Comparison of ENCODE assay signal across 23 mouse cellular contexts in genomic region chr15:27430241-27430640, GRCm38 (mm10).
"Had no signal": no experiment of that assay in that cellular context is flagged by ENCODE, and none has a peak within 500 bp of the region (broad histone marks: within the 10 kb centered on the region; RNA-seq: fewer than 3 reads in every experiment).

No protein-coding gene starts in this region.

- ATAC-seq: hindbrain, postnatal 0 days; liver, embryonic 12.5 days had no signal

- H3K9ac ChIP-seq: heart, embryonic 12.5 days; hindbrain, embryonic 13.5 days; hindbrain, embryonic 15.5 days; kidney, embryonic 15.5 days; limb, embryonic 15.5 days; liver, embryonic 12.5 days; liver, embryonic 14.5 days had no signal

- DNase-seq: gastrocnemius, postnatal 14 days; gastrocnemius, postnatal 36 days; heart, adult 18-20 months; heart, postnatal 14 days; heart, postnatal 36 days; kidney, adult 11 months; kidney, adult 2 months; kidney, adult 9 months; kidney, postnatal 14 days; kidney, postnatal 36 days; layer of hippocampus, postnatal 36 days; left cerebral cortex, postnatal 4 days had no signal

- H3K36me3 ChIP-seq: heart, embryonic 10.5 days; heart, embryonic 12.5 days; hindbrain, embryonic 13.5 days; hindbrain, embryonic 15.5 days; kidney, embryonic 15.5 days; limb, embryonic 15.5 days; liver, embryonic 12.5 days had no signal

- H3K4me1 ChIP-seq: heart, embryonic 10.5 days; heart, embryonic 12.5 days; hindbrain, embryonic 13.5 days; hindbrain, embryonic 15.5 days; liver, embryonic 12.5 days had no signal

- H3K27ac ChIP-seq: heart, embryonic 10.5 days; hindbrain, embryonic 13.5 days; hindbrain, embryonic 15.5 days; hindbrain, postnatal 0 days; kidney, embryonic 15.5 days; kidney, postnatal 0 days; layer of hippocampus, adult 2 months; limb, embryonic 15.5 days; liver, embryonic 12.5 days; liver, embryonic 14.5 days had no signal

- H3K4me2 ChIP-seq: heart, embryonic 12.5 days; hindbrain, embryonic 13.5 days; hindbrain, embryonic 15.5 days; kidney, embryonic 15.5 days; limb, embryonic 15.5 days; liver, embryonic 12.5 days had no signal

- H3K4me3 ChIP-seq: heart, embryonic 10.5 days; heart, embryonic 12.5 days; hindbrain, embryonic 13.5 days; hindbrain, embryonic 15.5 days; kidney, embryonic 15.5 days; layer of hippocampus, adult 2 months; limb, embryonic 15.5 days; liver, embryonic 12.5 days had no signal

- H3K9me3 ChIP-seq: heart, embryonic 10.5 days; hindbrain, embryonic 13.5 days; hindbrain, embryonic 15.5 days; kidney, embryonic 15.5 days; limb, embryonic 15.5 days; liver, embryonic 12.5 days had no signal

- H3K27me3 ChIP-seq: heart, embryonic 12.5 days; hindbrain, embryonic 13.5 days; hindbrain, embryonic 15.5 days; kidney, embryonic 15.5 days; limb, embryonic 15.5 days; liver, embryonic 12.5 days had no signal
